Mouse (Mus musculus) stomach, embryonic 16.5 days (tissue): ENCODE measurements at regions not wholly inside any gene's neighbourhood (a gene's known extent, or its start where the extent isn't known, plus 50 kb on each side); places are given as distances from the start of the nearest gene placed in this dataset.
A peak's percentile ranks its signal among the peaks of the same experiment; 100 is the strongest.

ENCODE experiments used
- ATAC-seq: fragments of 200-750 bp; cut with Nextera tagmentation; 2 replicates; pipeline ENCODE4 v1.8.0; 2017; ENCODE audit warnings: moderate number of reproducible peaks, moderate TSS enrichment; ENCODE audit not compliant: insufficient read depth, low FRiP score
- H3K27ac ChIP-seq: fragments of 300-500 bp; sonication (generic); 2 replicates; pipeline ENCODE4 v1.5.1; 2014; ENCODE audit warnings: low read length
- H3K27me3 ChIP-seq: fragments of 300-500 bp; sonication (generic); 2 replicates; pipeline ENCODE4 v1.6.1; 2014; ENCODE audit warnings: low read length, control low read depth, mixed read lengths; ENCODE audit not compliant: control insufficient read depth, insufficient read depth
- H3K36me3 ChIP-seq: fragments of 300-500 bp; sonication (generic); 2 replicates; pipeline ENCODE4 v1.6.1; 2014; ENCODE audit warnings: low read length; ENCODE audit not compliant: control insufficient read depth, insufficient read depth
- H3K4me1 ChIP-seq: fragments of 300-500 bp; sonication (generic); 2 replicates; pipeline ENCODE4 v1.6.1; 2014; ENCODE audit warnings: low read length, control low read depth, mixed read lengths; ENCODE audit not compliant: control insufficient read depth, insufficient read depth
- H3K4me2 ChIP-seq: fragments of 300-500 bp; sonication (generic); 2 replicates; pipeline ENCODE4 v1.6.1; 2014; ENCODE audit warnings: low read depth, low read length, mixed read lengths
- H3K4me3 ChIP-seq: fragments of 300-500 bp; sonication (generic); replicated peaks from 2 replicates; pipeline ENCODE4 v1.5.1; 2014; ENCODE audit warnings: mild to moderate bottlenecking, low read length
- H3K9ac ChIP-seq: fragments of 300-500 bp; sonication (generic); 2 replicates; pipeline ENCODE4 v1.6.1; 2014; ENCODE audit warnings: low read length
- H3K9me3 ChIP-seq: fragments of 300-500 bp; sonication (generic); replicated peaks from 2 replicates; pipeline ENCODE4 v1.6.1; 2016; ENCODE audit warnings: low read length, control low read depth; ENCODE audit not compliant: control insufficient read depth
- WGBS: fragments of 180-500 bp; shearing (Covaris S2); extraction: QIAGEN DNeasy Blood & Tissue Kit; methylation state at CpG from one replicate; pipeline ENCODE4 v1.1.7; 2014; 5-methylcytosine and 5-hydroxymethylcytosine counted together

- H3K4me2 ChIP-seq = peak overlapping the region; percentile 61
- ATAC-seq = no peak
- 15% methylated on average over 38 of the region's 42 CpGs for WGBS
- no peaks in the 10 kb centered on the region for H3K27me3 ChIP-seq
- no peaks in the 10 kb centered on the region for H3K9me3 ChIP-seq
- H3K4me1 ChIP-seq = no peaks in the 10 kb centered on the region
- H3K9ac ChIP-seq = no peak overlapping the region
- H3K36me3 ChIP-seq = no peaks in the 10 kb centered on the region
- peak overlapping the region; percentile 43 for H3K4me3 ChIP-seq
- H3K27ac ChIP-seq = no peak overlapping the region
These were observed 179.0 kb upstream of the Xlr start for GRCm38 (mm10) chrX:53976273-53977135.

DNA sequence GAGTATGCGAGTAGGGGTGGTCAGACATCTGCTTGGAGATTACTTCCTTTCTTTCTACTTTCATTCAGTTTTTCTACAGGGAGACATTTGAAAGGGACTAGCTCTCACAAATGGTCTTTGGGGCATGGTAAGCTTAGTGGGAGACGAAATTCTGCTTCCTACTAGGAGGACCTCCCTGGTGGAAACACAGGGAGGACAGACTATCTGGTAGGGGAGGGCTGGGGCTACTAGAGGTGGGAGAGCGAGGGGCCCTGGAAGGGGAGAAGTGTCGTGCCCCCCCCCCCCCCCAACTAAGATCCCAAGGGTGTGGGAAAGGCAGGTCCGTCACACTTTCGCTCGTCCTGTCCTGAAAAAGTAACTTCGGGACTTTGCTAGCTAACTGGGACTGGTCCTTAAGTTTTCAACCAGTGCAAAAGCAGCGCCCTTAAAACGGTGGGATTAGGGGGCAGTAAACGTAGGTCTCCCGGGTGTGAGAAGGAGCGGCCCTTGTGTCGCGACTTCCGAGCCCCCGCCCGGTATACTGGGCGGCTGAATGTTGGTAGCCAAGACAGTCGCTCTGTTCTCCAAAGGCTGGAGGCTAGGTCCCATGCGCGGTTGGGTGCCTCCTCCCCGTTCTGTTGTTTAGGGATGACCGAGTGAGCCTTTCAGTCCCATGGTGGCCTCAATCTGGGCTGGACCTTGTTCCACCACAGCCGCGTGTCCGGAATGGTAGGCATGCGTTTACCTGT, 178.2 kb upstream of the Xlr start:
- Histone ChIP-seq H3K4me2 (peak overlapping the region; percentile 61), H3K9me3 (no peaks in the 10 kb centered on the region), H3K27me3 (no peaks in the 10 kb centered on the region), H3K4me3 (peak overlapping the region; percentile 43), H3K4me1 (no peaks in the 10 kb centered on the region), H3K27ac (no peak overlapping the region), H3K9ac (no peak overlapping the region), H3K36me3 (no peaks in the 10 kb centered on the region)
- no peak for ATAC-seq
- WGBS = 15% methylated on average over 26 of the region's 28 CpGs

DNA sequence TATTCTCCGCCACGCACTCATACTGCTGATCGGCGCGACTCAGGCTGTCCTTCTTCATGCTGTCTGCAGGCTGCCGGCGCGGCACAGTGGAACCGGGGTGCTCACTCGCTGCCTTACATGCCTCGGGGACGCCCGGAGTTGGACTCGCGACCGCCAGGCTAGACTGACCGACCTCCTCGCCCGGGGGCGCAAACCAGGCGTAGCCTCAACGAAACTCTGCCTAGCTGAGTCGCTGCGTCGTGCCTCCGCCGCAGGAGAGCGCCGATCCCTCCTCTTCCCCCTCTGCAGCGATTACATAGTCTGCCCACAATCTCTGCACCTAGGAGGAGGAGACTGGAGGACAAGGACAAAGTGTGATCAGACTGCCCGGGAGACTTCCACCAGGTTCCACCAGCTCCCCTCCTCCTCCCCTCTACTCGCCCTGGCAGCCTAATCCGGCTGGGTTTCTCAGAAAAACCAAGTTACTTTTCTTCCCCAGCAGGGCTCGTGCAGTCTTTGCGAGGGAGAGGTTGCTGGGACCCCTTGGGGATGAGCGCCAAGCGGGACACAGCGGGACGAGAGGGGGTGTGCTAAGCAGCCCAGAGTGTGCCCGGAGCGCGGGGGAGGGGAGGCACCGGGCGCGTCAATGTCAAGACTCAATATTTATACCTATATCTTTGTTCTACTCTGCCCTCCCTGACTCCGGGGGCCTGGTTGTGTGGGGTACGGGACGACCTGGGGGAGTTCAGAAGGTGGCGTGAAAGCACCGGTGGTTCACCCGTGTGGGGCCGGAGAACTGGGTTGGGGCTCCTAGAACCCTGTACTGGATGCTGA, 177.4 kb upstream of the Xlr start:
- Histone ChIP-seq H3K36me3 (no peaks in the 10 kb centered on the region), H3K4me2 (peak overlapping the region; percentile 61), H3K27ac (no peak overlapping the region), H3K4me1 (no peaks in the 10 kb centered on the region), H3K9me3 (no peaks in the 10 kb centered on the region), H3K9ac (peak overlapping the region; percentile 21; the same call in 1 of the 2 replicates), H3K4me3 (peak overlapping the region; percentile 43), H3K27me3 (no peaks in the 10 kb centered on the region)
- ATAC-seq = no peak
- WGBS = 14% methylated on average over 51 of the region's 52 CpGs
